Mouse (Mus musculus) lung, adult 2 months (tissue): ENCODE results near the gene Ythdf1.

Source experiments
- CTCF ChIP-seq: fragments of 200-500 bp; IDR thresholded peaks from 2 replicates; pipeline ENCODE4 v1.5.1; 2011; ENCODE audit warnings: mild to moderate bottlenecking, low read length, control low read depth; ENCODE audit not compliant: insufficient read depth
- POLR2A ChIP-seq: fragments of 200-500 bp; IDR thresholded peaks from 2 replicates; pipeline ENCODE4 v1.6.1; 2011; ENCODE audit warnings: low read depth, mild to moderate bottlenecking, control low read depth, low read length, borderline replicate concordance; ENCODE audit errors: extremely low read depth

DNA sequence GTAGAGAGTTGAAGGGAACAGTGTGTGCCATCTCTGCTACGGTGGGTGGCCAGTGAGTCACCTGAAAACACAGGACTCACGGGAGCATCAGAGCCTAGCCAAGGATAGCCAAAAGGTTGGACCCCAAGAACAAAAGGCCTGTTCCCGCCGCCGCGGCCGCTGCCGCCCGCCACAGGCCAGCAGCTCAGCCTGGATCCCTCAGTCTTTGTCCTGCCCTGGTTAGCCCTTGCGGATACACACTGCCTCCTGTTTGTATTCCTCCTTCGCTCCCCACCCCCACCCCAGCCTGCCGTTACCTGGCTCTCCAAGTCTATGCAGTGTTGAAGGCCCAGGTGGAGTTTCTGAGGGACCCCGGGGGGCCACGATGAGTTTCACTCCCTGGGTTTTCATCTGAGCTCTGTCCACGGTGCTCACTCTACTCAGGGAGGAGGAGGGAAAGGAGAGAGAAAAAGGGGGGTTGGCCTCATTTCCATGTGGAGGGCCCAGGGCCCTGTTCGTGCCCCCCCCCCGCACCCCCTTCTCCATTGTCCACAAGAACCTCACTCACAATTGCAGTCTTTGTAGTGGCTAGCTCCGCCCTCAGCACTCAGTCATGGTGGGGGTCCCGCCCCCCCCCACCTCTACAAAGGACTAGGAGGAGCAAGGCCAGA is 31.4 kb downstream of the Ythdf1 start:
- TF ChIP-seq CTCF (no peak), POLR2A (no peak)
